Mouse (Mus musculus) CH12.LX (cell line): Measurements from ENCODE around the gene Ncf2. TPM values are rescaled to one million over a fixed set of nuclear protein-coding genes. Genes with fewer than 3 reads are reported as not detected.

Source experiments
- DNase-seq: peaks from one replicate; pipeline ENCODE4 v3.0.0-alpha.2; 2013; ENCODE audit errors: extremely low read depth
- H3K27ac ChIP-seq: 2 replicates; pipeline ENCODE4 v1.5.1; 2012; ENCODE audit warnings: low read depth, mild to moderate bottlenecking, control low read depth, moderate library complexity; ENCODE audit not compliant: insufficient read depth
- H3K27me3 ChIP-seq: replicated peaks from 2 replicates; pipeline ENCODE3; 2012; ENCODE audit warnings: inconsistent platforms
- H3K36me3 ChIP-seq, 2 experiments: replicated peaks in 1 of 2; 2 replicates each; pipeline versions ENCODE3 to v1.6.1; 2012; ENCODE audit warnings: inconsistent platforms in 1 of 2, low read length in 1 of 2, mild to moderate bottlenecking in 1 of 2, mixed read lengths in 1 of 2, moderate library complexity in 1 of 2; ENCODE audit not compliant: control insufficient read depth in 1 of 2, insufficient read depth in 1 of 2
- H3K4me1 ChIP-seq, 2 experiments: 2 replicates each; pipeline ENCODE4 v1.6.1; 2012; ENCODE audit warnings: inconsistent platforms in 1 of 2, moderate library complexity in 1 of 2; ENCODE audit not compliant: insufficient read depth in 2 of 2, control insufficient read depth in 1 of 2
- H3K4me2 ChIP-seq: 2 replicates; pipeline ENCODE4 v1.6.1; 2012; ENCODE audit warnings: low read depth, mild to moderate bottlenecking, control low read depth; ENCODE audit not compliant: poor library complexity, insufficient read depth, severe bottlenecking
- H3K4me3 ChIP-seq, 3 experiments: fragments of 150-350 bp in 1 of 3; sonication (generic) in 1 of 3; replicated peaks in 1 of 3; 2 replicates each; pipeline versions ENCODE3 to v1.5.1; 2011 to 2012; ENCODE audit warnings: low read depth in 2 of 3, low read length in 2 of 3, mild to moderate bottlenecking in 2 of 3, moderate library complexity in 2 of 3, control low read depth in 1 of 3, improper control_type of control experiment in 1 of 3, inconsistent platforms in 1 of 3, mixed read lengths in 1 of 3; ENCODE audit not compliant: poor library complexity in 1 of 3
- H3K79me2 ChIP-seq: replicated peaks from 2 replicates; pipeline ENCODE4 v1.6.1; 2012; ENCODE audit warnings: mild to moderate bottlenecking, moderate library complexity; ENCODE audit not compliant: control insufficient read depth, poor library complexity, insufficient read depth, severe bottlenecking; ENCODE audit errors: extremely low read depth
- H3K9ac ChIP-seq: 2 replicates; pipeline ENCODE4 v1.6.1; 2012; ENCODE audit warnings: low read depth, mild to moderate bottlenecking, control low read depth, moderate library complexity; ENCODE audit not compliant: insufficient read depth
- H3K9me3 ChIP-seq: replicated peaks from 2 replicates; pipeline ENCODE3; 2012; ENCODE audit warnings: low read length, inconsistent platforms, mixed read lengths
- BHLHE40 ChIP-seq: IDR thresholded peaks from 2 replicates; pipeline ENCODE4 v1.6.1; 2011; ENCODE audit warnings: mild to moderate bottlenecking, low read depth, low read length, improper control_type of control experiment
- CHD1 ChIP-seq: IDR thresholded peaks from 2 replicates; pipeline ENCODE4 v1.6.1; 2012; ENCODE audit warnings: low read depth, low read length, improper control_type of control experiment, inconsistent platforms
- CHD2 ChIP-seq: IDR thresholded peaks from 2 replicates; pipeline ENCODE4 v1.6.1; 2011; ENCODE audit warnings: low read length, improper control_type of control experiment
- CTCF ChIP-seq, 2 experiments: IDR thresholded peaks in 1 of 2; conservative IDR thresholded peaks in 1 of 2; 2 replicates each; pipeline ENCODE4 v1.5.1; 2011 to 2012; ENCODE audit warnings: low read depth in 2 of 2, low read length in 2 of 2, improper control_type of control experiment in 1 of 2, inconsistent platforms in 1 of 2, mild to moderate bottlenecking in 1 of 2, moderate library complexity in 1 of 2
- E2F4 ChIP-seq: IDR thresholded peaks from 2 replicates; pipeline ENCODE4 v1.6.1; 2011; ENCODE audit warnings: low read depth, low read length, improper control_type of control experiment; ENCODE audit not compliant: insufficient replicate concordance
- ELF1 ChIP-seq: IDR thresholded peaks from 2 replicates; pipeline ENCODE4 v1.6.1; 2014; ENCODE audit warnings: low read depth, mild to moderate bottlenecking, inconsistent platforms, low read length, improper control_type of control experiment
- EP300 ChIP-seq: IDR thresholded peaks from 2 replicates; pipeline ENCODE4 v1.6.1; 2011; ENCODE audit warnings: low read length, improper control_type of control experiment
- ETS1 ChIP-seq: conservative IDR thresholded peaks from 2 replicates; pipeline ENCODE4 v1.6.1; 2012; ENCODE audit warnings: low read depth, mild to moderate bottlenecking, inconsistent platforms, low read length, improper control_type of control experiment, moderate library complexity
- GABPA ChIP-seq: IDR thresholded peaks from 2 replicates; pipeline ENCODE4 v1.6.1; 2012; ENCODE audit warnings: low read depth, low read length, improper control_type of control experiment, inconsistent platforms; ENCODE audit not compliant: insufficient replicate concordance
- HCFC1 ChIP-seq: IDR thresholded peaks from 2 replicates; pipeline ENCODE4 v1.6.1; 2012; ENCODE audit warnings: low read depth, mild to moderate bottlenecking, inconsistent platforms, low read length, improper control_type of control experiment
- IRF4 ChIP-seq: IDR thresholded peaks from 2 replicates; pipeline ENCODE4 v1.6.1; 2014; ENCODE audit warnings: low read depth, mild to moderate bottlenecking, inconsistent platforms, low read length, improper control_type of control experiment
- JUN ChIP-seq: IDR thresholded peaks from 2 replicates; pipeline ENCODE4 v1.6.1; 2011; ENCODE audit warnings: low read depth, mild to moderate bottlenecking, low read length, improper control_type of control experiment, moderate library complexity; ENCODE audit not compliant: insufficient read depth
- JUND ChIP-seq: conservative IDR thresholded peaks from 2 replicates; pipeline ENCODE4 v1.6.1; 2011; ENCODE audit warnings: low read depth, low read length, improper control_type of control experiment
- KAT2A ChIP-seq: IDR thresholded peaks from 2 replicates; pipeline ENCODE4 v1.6.1; 2012; ENCODE audit warnings: low read length, improper control_type of control experiment, inconsistent platforms; ENCODE audit not compliant: insufficient replicate concordance
- MAFK ChIP-seq: IDR thresholded peaks from 2 replicates; pipeline ENCODE4 v1.6.1; 2011; ENCODE audit warnings: low read length, improper control_type of control experiment; ENCODE audit not compliant: insufficient replicate concordance
- MAX ChIP-seq: IDR thresholded peaks from 2 replicates; pipeline ENCODE4 v1.6.1; 2011; ENCODE audit warnings: low read length, improper control_type of control experiment
- MAZ ChIP-seq: IDR thresholded peaks from 2 replicates; pipeline ENCODE4 v1.6.1; 2012; ENCODE audit warnings: low read depth, mild to moderate bottlenecking, inconsistent platforms, low read length, improper control_type of control experiment, moderate library complexity
- MEF2A ChIP-seq: IDR thresholded peaks from 2 replicates; pipeline ENCODE4 v1.6.1; 2014; ENCODE audit warnings: low read depth, mild to moderate bottlenecking, inconsistent platforms, low read length, improper control_type of control experiment, borderline replicate concordance
- MYC ChIP-seq: IDR thresholded peaks from 2 replicates; pipeline ENCODE4 v1.6.1; 2011; ENCODE audit warnings: low read depth, mild to moderate bottlenecking, improper control_type of control experiment, low read length
- PAX5 ChIP-seq: IDR thresholded peaks from 2 replicates; pipeline ENCODE4 v1.6.1; 2012; ENCODE audit warnings: low read length, inconsistent platforms, mixed read lengths
- POLR2AphosphoS2 ChIP-seq: IDR thresholded peaks from 2 replicates; pipeline ENCODE4 v1.6.1; 2011; ENCODE audit warnings: low read depth, low read length, improper control_type of control experiment
- RAD21 ChIP-seq: IDR thresholded peaks from 2 replicates; pipeline ENCODE4 v1.6.1; 2011; ENCODE audit warnings: low read depth, mild to moderate bottlenecking, low read length, improper control_type of control experiment, moderate library complexity
- RCOR1 ChIP-seq: conservative IDR thresholded peaks from 2 replicates; pipeline ENCODE4 v1.6.1; 2012; ENCODE audit warnings: low read depth, mild to moderate bottlenecking, inconsistent platforms, low read length, improper control_type of control experiment
- SMC3 ChIP-seq: IDR thresholded peaks from 2 replicates; pipeline ENCODE4 v1.6.1; 2011; ENCODE audit warnings: low read depth, low read length, improper control_type of control experiment
- TBP ChIP-seq: conservative IDR thresholded peaks from 2 replicates; pipeline ENCODE4 v1.6.1; 2011; ENCODE audit warnings: low read depth, low read length, improper control_type of control experiment
- TCF12 ChIP-seq: IDR thresholded peaks from 2 replicates; pipeline ENCODE4 v1.6.1; 2014; ENCODE audit warnings: low read depth, mild to moderate bottlenecking, inconsistent platforms, low read length, improper control_type of control experiment
- UBTF ChIP-seq: IDR thresholded peaks from 2 replicates; pipeline ENCODE4 v1.6.1; 2012; ENCODE audit warnings: low read depth, mild to moderate bottlenecking, inconsistent platforms, low read length, improper control_type of control experiment, moderate library complexity
- USF1 ChIP-seq: IDR thresholded peaks from 2 replicates; pipeline ENCODE4 v1.6.1; 2014; ENCODE audit warnings: low read depth, mild to moderate bottlenecking, inconsistent platforms, low read length, improper control_type of control experiment
- USF2 ChIP-seq: conservative IDR thresholded peaks from 2 replicates; pipeline ENCODE4 v1.6.1; 2011; ENCODE audit warnings: low read depth, low read length, improper control_type of control experiment
- ZC3H11A ChIP-seq: IDR thresholded peaks from 2 replicates; pipeline ENCODE4 v1.6.1; 2012; ENCODE audit warnings: low read depth, mild to moderate bottlenecking, inconsistent platforms, low read length, improper control_type of control experiment
- ZKSCAN1 ChIP-seq: IDR thresholded peaks from 2 replicates; pipeline ENCODE4 v1.6.1; 2012; ENCODE audit warnings: low read depth, inconsistent platforms, low read length, improper control_type of control experiment, borderline replicate concordance
- ZMIZ1 ChIP-seq: IDR thresholded peaks from 2 replicates; pipeline ENCODE4 v1.6.1; 2012; ENCODE audit warnings: low read depth, mild to moderate bottlenecking, inconsistent platforms, low read length, improper control_type of control experiment
- ZNF384 ChIP-seq: IDR thresholded peaks from 2 replicates; pipeline ENCODE4 v1.6.1; 2012; ENCODE audit warnings: low read depth, low read length, improper control_type of control experiment, inconsistent platforms
- dilution Hi-C: fragments of 300-500 bp; cut with MboI; formaldehyde crosslinking; loops from 2 replicates; pipeline ENCODE4 v1.14.3; 2020; ENCODE audit warnings: low sequenced_read_pairs; ENCODE audit not compliant: extremely low pct_unique_long_range_greater_than_20kb, extremely low pct_ligation_motif_present
- in situ Hi-C: fragments of 300-500 bp; cut with MboI; formaldehyde crosslinking; loops from 3 replicates; pipeline ENCODE4 v1.14.3; 2019; ENCODE audit warnings: low sequenced_read_pairs, low pct_ligation_motif_present, low pct_unique_long_range_greater_than_20kb, mixed read lengths
- polyA plus RNA-seq: library from polyadenylated mRNA; unstranded; fragments of >175 nt; gene quantifications from 2 replicates; pipeline ENCODE4 v1.2.1, GENCODE M21; 2012; ENCODE audit warnings: low read depth; ENCODE audit not compliant: insufficient read length
- total RNA-seq, 2 experiments: library from RNA; depleted of rRNA; stranded (reverse); fragments of 300-350 nt in 1 of 2; fragments of >200 nt in 1 of 2; gene quantifications; 2 replicates each; pipeline ENCODE4 v1.2.3; 2012 to 2014

The Ncf2 gene
- total and polyA plus RNA-seq, 3 experiments = 82.6 to 89.9 (median 89.2) TPM

GRCm38 (mm10) chr1:152766804-152767748, 32.9 kb upstream of the Ncf2 start (continued):
- TF ChIP-seq MAX (no peak; the same call in 1 of the 2 replicates), USF1 (no peak), POLR2AphosphoS2 (no peak)

- Histone ChIP-seq H3K9me3 (no peaks in the 10 kb centered on the region), H3K27me3 (peaks cover 7% of the 10 kb centered on the region), H3K4me2 (peak overlapping the region; percentile 66), H3K36me3 (peaks cover 25 to 45% of the 10 kb centered on the region in 2 experiments), H3K4me3 (peak overlapping the region in 2 of 3 experiments; percentile 89 to 94), H3K27ac (no peak overlapping the region), H3K9ac (peak overlapping the region; percentile 96; the same call in 1 of the 2 replicates), H3K79me2 (peaks cover 14% of the 10 kb centered on the region), H3K4me1 (peaks cover 4 to 13% of the 10 kb centered on the region in 2 experiments; a peak in 3 of 4 replicates)
- DNase-seq = peak; percentile 95
- dilution Hi-C loops (no loop called here), in situ Hi-C loops (loop anchor here (10.0 kb wide), 1 partner anchor 233 kb away; no protein-coding TSS in a partner anchor)
- TF ChIP-seq EP300 = 0 out of 2 replicates have a peak, but pooled peaks have one; percentile 24
- TF ChIP-seq CHD2 = no peak
- TF ChIP-seq TCF12 = no peak
- peak; percentile 33 for TF ChIP-seq SMC3
- no peak for TF ChIP-seq RCOR1
- TF ChIP-seq ELF1 = no peak
- no peak for TF ChIP-seq KAT2A
- no peak for TF ChIP-seq MEF2A
- no peak for TF ChIP-seq MAFK
- no peak; the same call in 1 of the 2 replicates for TF ChIP-seq RAD21
- no peak for TF ChIP-seq POLR2AphosphoS2
- no peak for TF ChIP-seq IRF4
- TF ChIP-seq CTCF (conservative IDR thresholded peaks at IDR 0.05 in 1 of 2, IDR thresholded peaks at IDR 0.05 in 1 of 2; ENCODE audit: low read depth in 2 of 2, low read length in 2 of 2) = peak; percentile 69 to 92
- no peak for TF ChIP-seq ETS1
- no peak for TF ChIP-seq E2F4
- TF ChIP-seq JUN = no peak
- TF ChIP-seq GABPA = no peak
- peak; percentile 84 for TF ChIP-seq ZNF384
- TF ChIP-seq BHLHE40 = no peak
- no peak for TF ChIP-seq ZC3H11A
- TF ChIP-seq CHD1 = no peak
- TF ChIP-seq JUND = no peak
- TF ChIP-seq MYC = no peak
- no peak for TF ChIP-seq PAX5
- TF ChIP-seq MAX = no peak
- no peak for TF ChIP-seq USF2
- no peak for TF ChIP-seq ZKSCAN1
- no peak for TF ChIP-seq MAZ
- no peak for TF ChIP-seq ZMIZ1
- no peak for TF ChIP-seq UBTF
- TF ChIP-seq TBP = 0 out of 2 replicates have a peak, but pooled peaks have one; percentile 17
- TF ChIP-seq HCFC1 = no peak
These were observed 32.1 kb upstream of the Ncf2 start for GRCm38 (mm10) chr1:152767749-152768488.
